Mouse (Mus musculus) intestine, embryonic 14.5 days (tissue): ENCODE results near the gene Hoxd12. TPM values are rescaled to one million over a fixed set of nuclear protein-coding genes. Genes with fewer than 3 reads are reported as not detected.
A peak's percentile ranks its signal among the peaks of the same experiment; 100 is the strongest.

Experiments
- ATAC-seq: fragments of 200-750 bp; cut with Nextera tagmentation; replicated peaks from 2 replicates; pipeline ENCODE4 v1.8.0; 2017; ENCODE audit warnings: low read depth, moderate number of reproducible peaks, moderate TSS enrichment, moderate library complexity; ENCODE audit not compliant: low FRiP score, low TSS enrichment
- DNase-seq: peaks from one replicate; pipeline ENCODE4 v3.0.0-alpha.2; 2018; ENCODE audit warnings: low spot score
- H3K27ac ChIP-seq: fragments of 300-500 bp; sonication (generic); 2 replicates; pipeline ENCODE4 v1.5.1; 2014; ENCODE audit warnings: low read depth, mild to moderate bottlenecking, control low read depth
- H3K27me3 ChIP-seq: fragments of 300-500 bp; sonication (generic); replicated peaks from 2 replicates; pipeline ENCODE4 v1.6.1; 2014; ENCODE audit warnings: low read length, control low read depth; ENCODE audit not compliant: control insufficient read depth, insufficient read depth
- H3K36me3 ChIP-seq: fragments of 300-500 bp; sonication (generic); 2 replicates; pipeline ENCODE4 v1.6.1; 2014; ENCODE audit warnings: low read length, control low read depth; ENCODE audit not compliant: control insufficient read depth, insufficient read depth
- H3K4me1 ChIP-seq: fragments of 300-500 bp; sonication (generic); replicated peaks from 2 replicates; pipeline ENCODE4 v1.6.1; 2014; ENCODE audit warnings: low read length, control low read depth, mixed read lengths; ENCODE audit not compliant: control insufficient read depth, insufficient read depth
- H3K4me2 ChIP-seq: fragments of 300-500 bp; sonication (generic); 2 replicates; pipeline ENCODE4 v1.6.1; 2014; ENCODE audit warnings: low read length
- H3K4me3 ChIP-seq: fragments of 300-500 bp; sonication (generic); 2 replicates; pipeline ENCODE4 v1.5.1; 2014; ENCODE audit warnings: low read depth, low read length, control low read depth, mixed read lengths
- H3K9ac ChIP-seq: fragments of 300-500 bp; sonication (generic); 2 replicates; pipeline ENCODE4 v1.6.1; 2014; ENCODE audit warnings: mild to moderate bottlenecking, low read length
- H3K9me3 ChIP-seq: fragments of 300-500 bp; sonication (generic); 2 replicates; pipeline ENCODE4 v1.6.1; 2016; ENCODE audit warnings: low read length, control low read depth; ENCODE audit not compliant: control insufficient read depth
- WGBS: fragments of 180-500 bp; shearing (Covaris S2); extraction: QIAGEN DNeasy Blood & Tissue Kit; methylation state at CpG from one replicate; pipeline ENCODE4 v1.1.7; 2014; 5-methylcytosine and 5-hydroxymethylcytosine counted together
- polyA plus RNA-seq: library from polyadenylated mRNA; unstranded; fragments of >200 nt; fragmentation: Nextera tagmentation; extraction: Ambion mirVana; gene quantifications from 2 replicates; pipeline ENCODE4 v1.2.1, GENCODE M21; 2014

The Hoxd12 gene
- polyA plus RNA-seq, 1 experiment from 2014 or later, result 0.34 TPM

GRCm38 (mm10) chr2:74660421-74661375 lies 14.1 kb upstream of the Hoxd12 start:
- no peak overlapping the region for H3K4me3 ChIP-seq
- 2% methylated on average over 30 of the region's 30 CpGs for WGBS

DNA sequence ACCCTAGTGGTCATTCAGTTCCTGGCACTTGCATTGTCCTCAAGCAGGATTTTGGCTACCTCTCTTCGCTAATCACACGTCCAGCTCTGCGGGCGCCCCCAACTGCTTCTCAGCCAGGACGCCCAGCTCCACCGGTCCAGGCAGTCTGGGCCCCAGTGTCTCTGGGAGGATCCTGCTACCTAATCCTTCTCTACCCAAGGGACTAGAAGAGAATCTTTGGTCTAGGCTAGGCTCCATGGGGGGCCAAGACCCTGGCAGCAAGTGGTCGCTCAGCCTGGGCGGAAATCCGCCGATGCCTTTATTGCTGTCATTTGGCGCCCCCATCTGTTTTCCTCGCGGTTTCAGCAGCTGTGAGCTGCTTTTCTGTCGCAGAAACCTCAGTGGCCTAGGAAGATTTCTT lies 13.1 kb upstream of the Hoxd12 start:
- no peaks in the 10 kb centered on the region for H3K36me3 ChIP-seq
- H3K4me2 ChIP-seq, result peak overlapping the region; percentile 39
- no peak for ATAC-seq
- DNase-seq, result peak; percentile 87
- 1% methylated on average over 14 of the region's 14 CpGs for WGBS
- peak overlapping the region; percentile 21 for H3K4me3 ChIP-seq
- no peak overlapping the region for H3K27ac ChIP-seq
- H3K27me3 ChIP-seq, result peaks cover 100% of the 10 kb centered on the region
- no peaks in the 10 kb centered on the region; the same call in 1 of the 2 replicates for H3K4me1 ChIP-seq
- H3K9me3 ChIP-seq, result no peaks in the 10 kb centered on the region
- H3K9ac ChIP-seq, result no peak overlapping the region

More at GRCm38 (mm10) chr2:74660421-74661375, 14.1 kb upstream of the Hoxd12 start:
- H3K27me3 ChIP-seq, result peaks cover 100% of the 10 kb centered on the region
- ATAC-seq (no peak), DNase-seq (peak; percentile 70)
- no peak overlapping the region for H3K4me2 ChIP-seq
- H3K9ac ChIP-seq, result no peak overlapping the region
- no peaks in the 10 kb centered on the region for H3K9me3 ChIP-seq
- no peaks in the 10 kb centered on the region for H3K36me3 ChIP-seq
- peaks cover 5% of the 10 kb centered on the region for H3K4me1 ChIP-seq
- H3K27ac ChIP-seq, result no peak overlapping the region

GRCm38 (mm10) chr2:74663291-74663925 lies 11.4 kb upstream of the Hoxd12 start:
- 5% methylated on average over 18 of the region's 18 CpGs for WGBS
- H3K4me1 ChIP-seq, result peaks cover 6% of the 10 kb centered on the region
- no peak overlapping the region for H3K4me3 ChIP-seq
- H3K9ac ChIP-seq, result no peak overlapping the region
- ATAC-seq (no peak), DNase-seq (peak; percentile 73)
- no peak overlapping the region for H3K27ac ChIP-seq
- H3K36me3 ChIP-seq, result no peaks in the 10 kb centered on the region
- no peaks in the 10 kb centered on the region for H3K9me3 ChIP-seq
- no peak overlapping the region for H3K4me2 ChIP-seq
- peaks cover 100% of the 10 kb centered on the region for H3K27me3 ChIP-seq

DNA sequence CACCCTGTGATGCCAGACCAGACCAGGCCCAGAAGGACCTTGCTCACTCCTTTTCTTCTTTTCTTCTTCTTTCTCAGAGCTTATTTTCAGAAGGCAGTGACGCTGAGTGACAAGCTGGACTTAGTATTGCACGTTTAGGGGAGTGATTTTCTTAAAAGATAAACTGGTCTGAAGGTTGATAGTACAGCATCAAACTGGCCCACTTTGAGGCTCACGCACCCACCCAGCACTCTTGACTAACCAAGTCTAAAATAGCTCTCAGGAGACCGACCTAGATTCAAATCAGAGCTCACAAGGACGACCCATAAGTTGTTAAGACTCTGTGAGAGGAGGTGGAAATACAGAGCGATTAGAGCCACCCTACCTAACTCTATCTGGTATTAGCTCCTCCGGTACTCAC lies 8.4 kb upstream of the Hoxd12 start:
- no peaks in the 10 kb centered on the region for H3K9me3 ChIP-seq

GRCm38 (mm10) chr2:74667191-74667841 lies 7.5 kb upstream of the Hoxd12 start:
- no peak for ATAC-seq
- 1% methylated on average over 36 of the region's 36 CpGs for WGBS
- Histone ChIP-seq H3K9me3 (no peaks in the 10 kb centered on the region), H3K27ac (no peak overlapping the region), H3K4me3 (no peak overlapping the region), H3K4me2 (no peak overlapping the region; the same call in 1 of the 2 replicates), H3K9ac (no peak overlapping the region), H3K36me3 (no peaks in the 10 kb centered on the region), H3K4me1 (peaks cover 6% of the 10 kb centered on the region; the same call in 1 of the 2 replicates), H3K27me3 (peaks cover 100% of the 10 kb centered on the region)
- peak; percentile 76 for DNase-seq

More for the DNA sequence above, 8.4 kb upstream of the Hoxd12 start:
- H3K36me3 ChIP-seq, result no peaks in the 10 kb centered on the region
- peaks cover 6% of the 10 kb centered on the region; the same call in 1 of the 2 replicates for H3K4me1 ChIP-seq
- 4% methylated on average over 7 of the region's 7 CpGs for WGBS
- no peak overlapping the region for H3K4me2 ChIP-seq
- no peak overlapping the region for H3K27ac ChIP-seq
- H3K27me3 ChIP-seq, result peaks cover 100% of the 10 kb centered on the region
- no peak overlapping the region for H3K4me3 ChIP-seq
- DNase-seq (peak; percentile 55), ATAC-seq (no peak)
- H3K9ac ChIP-seq, result no peak overlapping the region

- Histone ChIP-seq H3K4me3 (peak within 1 kb of the TSS; percentile 37), H3K9ac (peak within 1 kb of the TSS; percentile 25; the same call in 1 of the 2 replicates), H3K9me3 (no peaks in the 10 kb centered on the region), H3K27ac (no peak within 1 kb of the TSS), H3K27me3 (peaks cover 100% of the 10 kb centered on the region), H3K4me1 (peaks cover 6% of the 10 kb centered on the region; the same call in 1 of the 2 replicates), H3K4me2 (peak within 1 kb of the TSS; percentile 54), H3K36me3 (no peaks in the 10 kb centered on the region)
- DNase-seq (peak; percentile 68), ATAC-seq (peak; percentile 70)
- under 1% methylated on average over 35 of the region's 51 CpGs for WGBS
Measured at GRCm38 (mm10) chr2:74667842-74668357, 6.9 kb upstream of the Hoxd12 start, which contains the start of gene Hoxd13. Hoxd13 (plus strand) TSS chr2:74668310.

DNA sequence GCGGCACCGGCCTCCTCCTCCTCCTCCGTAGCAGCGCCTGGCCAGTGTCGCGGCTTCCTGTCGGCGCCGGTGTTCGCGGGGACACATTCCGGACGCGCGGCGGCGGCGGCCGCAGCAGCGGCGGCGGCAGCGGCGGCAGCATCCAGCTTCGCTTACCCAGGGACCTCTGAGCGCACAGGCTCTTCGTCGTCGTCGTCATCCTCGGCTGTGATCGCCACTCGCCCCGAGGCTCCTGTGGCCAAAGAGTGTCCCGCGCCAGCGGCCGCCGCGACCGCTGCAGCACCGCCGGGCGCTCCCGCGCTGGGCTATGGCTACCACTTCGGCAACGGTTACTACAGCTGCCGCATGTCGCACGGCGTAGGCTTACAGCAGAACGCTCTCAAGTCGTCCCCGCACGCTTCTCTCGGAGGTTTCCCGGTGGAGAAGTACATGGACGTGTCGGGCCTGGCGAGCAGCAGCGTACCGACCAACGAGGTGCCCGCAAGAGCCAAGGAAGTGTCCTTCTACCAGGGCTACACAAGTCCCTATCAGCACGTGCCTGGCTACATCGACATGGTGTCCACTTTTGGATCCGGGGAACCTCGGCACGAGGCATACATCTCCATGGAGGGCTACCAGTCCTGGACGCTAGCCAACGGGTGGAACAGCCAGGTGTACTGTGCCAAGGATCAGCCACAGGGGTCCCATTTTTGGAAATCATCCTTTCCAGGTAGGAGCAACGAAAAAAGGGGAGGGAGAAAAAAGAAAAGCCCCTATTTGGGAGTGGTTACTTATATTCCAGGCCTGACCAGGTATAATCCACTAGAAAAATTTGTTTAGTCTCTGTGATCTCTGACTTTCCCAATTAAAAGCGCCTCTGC lies 6.2 kb upstream of the Hoxd12 start:
- Histone ChIP-seq H3K27ac (no peak overlapping the region), H3K9ac (peak overlapping the region; percentile 25; the same call in 1 of the 2 replicates), H3K9me3 (no peaks in the 10 kb centered on the region), H3K4me2 (peak overlapping the region; percentile 54), H3K27me3 (peaks cover 100% of the 10 kb centered on the region), H3K36me3 (no peaks in the 10 kb centered on the region), H3K4me3 (peak overlapping the region; percentile 37), H3K4me1 (peaks cover 6% of the 10 kb centered on the region; the same call in 1 of the 2 replicates)
- DNase-seq (peak; percentile 81), ATAC-seq (peak; percentile 26)
- WGBS, result under 1% methylated on average over 68 of the region's 74 CpGs
